Mouse (Mus musculus): ENCODE data around the gene Vpreb1.
"Not testable (repeated sequence)": the region's sequence is repeated elsewhere in the genome, so short reads cannot be mapped to it uniquely, and the experiment has no call there.

The Vpreb1 gene

DNA sequence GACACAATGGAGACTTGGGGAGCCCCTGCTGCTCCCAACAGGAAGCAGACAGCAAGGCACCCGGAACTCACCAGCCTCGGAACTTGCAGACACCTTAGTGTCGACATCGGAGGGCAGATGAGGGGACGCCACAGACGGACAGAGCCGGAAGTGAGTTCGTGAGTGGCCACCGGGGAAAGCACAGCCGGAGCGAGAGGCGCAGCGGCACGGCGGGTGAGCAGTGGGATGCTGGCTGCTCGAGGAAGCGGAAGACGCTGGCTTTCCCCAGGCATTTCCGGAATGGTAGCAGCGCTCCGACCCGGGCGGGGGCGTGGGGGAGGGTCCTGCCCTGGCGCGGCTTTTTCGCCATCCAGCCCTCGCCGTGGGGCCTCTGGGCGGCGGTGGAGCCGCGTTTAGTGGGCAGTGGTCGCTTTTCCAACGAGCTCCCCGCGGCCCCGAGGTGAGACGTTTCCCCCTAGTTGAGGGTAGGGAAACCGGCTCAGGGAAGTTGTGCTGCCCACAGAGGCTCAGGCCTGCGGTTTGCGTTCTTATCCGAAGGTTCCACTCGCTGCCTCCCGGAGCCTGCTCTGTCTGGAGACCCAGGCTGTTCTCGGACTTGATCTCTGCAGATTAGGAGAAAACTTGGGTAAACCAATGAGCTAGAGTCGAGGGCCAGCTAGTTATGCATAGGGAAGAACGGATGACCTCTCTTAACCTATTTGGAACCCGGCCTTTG, at the start of gene Vpreb1, which contains the start of gene Top3b:
TSS of gene Vpreb1 (minus strand) at position 227 of the 715 bp plus-strand sequence.
TSS of gene Top3b (plus strand) at position 120 of the 715 bp plus-strand sequence.
- peak; percentile 95 for DNase-seq (ENCODE audit: low read depth)

DNA sequence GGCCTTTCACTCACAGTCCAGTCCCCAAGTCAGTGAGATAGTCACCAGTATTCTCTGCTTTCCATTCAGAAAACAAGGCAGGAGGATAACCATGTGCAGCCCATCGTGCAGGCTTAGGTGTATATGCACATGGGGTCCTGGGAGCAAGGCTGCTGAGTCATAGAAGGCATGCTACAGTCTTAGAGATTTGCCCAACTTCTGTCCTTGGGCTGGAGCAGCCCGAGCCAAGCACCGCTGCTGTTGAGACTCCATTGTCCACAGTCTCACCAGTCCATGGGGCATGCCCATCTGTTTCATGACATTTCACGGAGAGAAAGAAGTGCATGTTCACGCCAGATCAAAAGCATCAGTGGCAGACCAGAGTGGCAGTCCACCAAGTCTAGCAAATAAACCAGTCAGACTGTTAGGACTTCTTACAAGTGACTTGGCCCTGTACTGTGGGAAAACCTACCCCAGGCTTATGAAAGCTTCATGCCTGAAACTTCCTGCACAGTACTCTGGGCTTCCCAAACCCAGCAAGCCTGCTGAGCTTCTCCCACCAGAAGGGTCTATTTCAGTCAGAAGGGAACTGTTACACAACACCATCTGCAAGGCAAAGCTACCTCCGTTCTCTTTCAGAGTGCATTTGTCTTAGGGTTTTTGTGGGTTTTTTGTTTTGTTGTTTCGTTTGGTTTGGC, 47.9 kb upstream of the Vpreb1 start:
- DNase-seq (ENCODE audit: low read depth), result no peak

DNA sequence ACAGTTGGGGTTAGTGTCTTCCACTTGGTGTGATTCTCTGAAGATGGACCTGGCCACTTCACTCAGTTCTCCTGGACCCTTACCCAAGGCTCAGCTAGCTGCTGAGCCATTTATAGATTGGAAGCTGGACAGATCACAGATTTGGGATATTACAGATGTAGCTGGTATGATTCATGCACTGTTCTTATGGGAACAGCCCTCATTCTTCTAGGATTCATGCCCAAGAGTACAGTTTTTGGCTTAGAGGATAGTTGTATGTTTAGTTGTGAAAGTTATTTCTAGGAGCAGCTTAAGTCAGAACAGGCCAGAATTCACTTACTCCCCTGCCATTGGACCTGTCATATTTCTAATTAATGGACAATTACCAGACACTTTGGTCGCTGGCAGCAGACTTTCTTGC, 42.8 kb upstream of the Vpreb1 start:
- DNase-seq (ENCODE audit: low read depth), result no peak

DNA sequence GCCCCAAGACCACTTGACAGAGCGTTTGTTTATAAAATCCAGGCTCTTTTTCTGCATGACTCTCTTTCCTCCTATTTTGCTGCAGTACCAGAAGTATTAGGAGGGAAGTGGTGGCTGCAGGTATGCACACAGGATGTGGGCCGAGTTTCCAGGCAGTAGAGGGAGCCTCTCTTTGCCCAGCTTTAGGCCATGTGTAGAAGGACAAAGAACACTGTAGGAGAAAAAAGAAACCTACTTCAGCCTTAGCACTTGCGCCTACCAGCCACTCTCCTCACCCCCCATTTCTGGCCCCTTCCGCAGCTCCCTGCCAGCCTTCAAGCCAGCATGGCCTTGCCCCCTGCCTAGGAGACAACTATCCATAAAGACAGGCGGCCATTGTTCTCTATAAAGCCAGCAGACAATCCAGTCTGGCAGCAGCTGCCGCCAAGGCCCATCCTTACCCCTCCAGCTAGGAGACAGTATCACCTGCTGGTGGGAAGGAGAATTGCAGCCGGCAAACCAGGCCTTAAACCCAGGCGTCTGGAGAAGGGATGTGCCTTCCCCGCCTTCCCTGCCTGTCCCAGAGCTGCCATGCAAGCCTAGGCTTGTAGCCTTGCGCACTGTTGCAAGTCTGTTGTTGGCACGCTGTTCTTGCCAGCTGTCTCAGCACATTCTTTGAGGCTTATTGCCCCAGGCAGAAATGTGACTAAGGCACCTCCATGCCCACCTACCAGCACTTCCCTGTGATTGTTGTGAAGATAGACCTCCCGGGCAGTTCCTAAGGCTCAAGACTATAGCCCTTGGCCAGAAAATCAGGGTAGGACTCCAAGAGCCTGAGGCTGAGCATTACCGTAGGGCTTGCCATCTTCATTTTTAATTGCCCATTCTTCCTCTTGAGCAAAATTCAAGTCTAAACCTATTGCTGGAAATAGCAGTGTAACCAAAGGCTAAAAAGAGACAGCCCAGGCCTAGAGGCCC, 41.3 kb upstream of the Vpreb1 start:
- DNase-seq (ENCODE audit: low read depth), result peak; percentile 79

DNA sequence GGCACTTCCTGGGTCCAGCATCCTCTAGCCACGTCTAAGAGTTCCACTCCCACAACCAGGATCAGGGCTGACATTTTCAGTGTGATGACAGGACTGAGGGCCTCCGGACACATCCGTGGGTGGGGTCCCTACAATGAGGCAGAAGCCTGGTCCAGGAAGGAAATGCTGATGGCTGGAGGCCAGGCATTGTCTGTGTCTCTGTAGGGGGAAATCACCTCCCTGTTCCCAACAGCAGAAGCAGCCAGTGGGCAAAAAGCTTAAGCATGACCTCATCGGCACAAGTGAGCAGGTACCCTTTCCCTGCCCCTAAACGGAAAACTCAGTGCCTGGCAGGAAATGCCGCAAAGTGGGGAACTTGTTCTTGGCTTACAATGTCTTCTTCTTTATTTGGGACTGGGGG, 37.2 kb upstream of the Vpreb1 start:
- no peak for DNase-seq (ENCODE audit: low read depth)

DNA sequence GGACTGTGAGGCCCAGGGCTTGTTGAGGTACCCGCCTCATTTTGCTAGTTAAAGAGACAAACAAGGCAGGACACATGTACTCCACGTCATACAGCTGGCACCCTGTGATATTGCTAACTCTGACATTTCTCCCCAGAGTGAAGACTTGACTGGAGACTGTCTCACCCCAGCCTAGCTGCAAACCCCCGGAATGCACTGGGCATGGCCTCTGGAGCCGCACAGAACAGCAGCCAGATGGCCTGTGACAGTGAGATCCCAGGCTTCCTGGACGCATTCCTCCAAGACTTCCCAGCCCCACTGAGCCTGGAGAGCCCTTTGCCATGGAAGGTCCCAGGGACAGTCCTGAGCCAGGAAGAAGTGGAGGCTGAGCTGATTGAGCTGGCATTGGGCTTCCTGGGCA, 32.5 kb upstream of the Vpreb1 start:
- DNase-seq (ENCODE audit: low read depth), result no peak

DNA sequence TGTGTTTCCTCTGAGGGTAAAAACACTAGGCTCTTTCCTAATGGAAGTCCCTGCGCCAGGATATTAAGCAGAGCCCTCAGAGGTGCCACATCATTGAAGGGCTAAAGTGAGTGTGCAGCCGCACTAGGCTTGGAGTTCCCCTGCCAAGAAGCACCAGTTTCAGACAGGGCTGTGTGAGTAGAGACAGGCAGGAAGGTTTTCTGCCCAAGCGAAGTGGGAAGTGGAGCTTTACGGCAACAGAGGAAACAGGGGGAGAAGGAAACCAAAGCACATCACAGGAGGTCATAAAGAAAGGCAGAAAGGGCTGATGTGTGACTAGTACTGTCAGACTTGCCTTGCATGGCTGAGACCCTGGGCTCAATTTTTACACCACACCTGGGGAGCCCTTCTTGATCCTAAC, 31.7 kb upstream of the Vpreb1 start:
- no peak for DNase-seq (ENCODE audit: low read depth)

DNA sequence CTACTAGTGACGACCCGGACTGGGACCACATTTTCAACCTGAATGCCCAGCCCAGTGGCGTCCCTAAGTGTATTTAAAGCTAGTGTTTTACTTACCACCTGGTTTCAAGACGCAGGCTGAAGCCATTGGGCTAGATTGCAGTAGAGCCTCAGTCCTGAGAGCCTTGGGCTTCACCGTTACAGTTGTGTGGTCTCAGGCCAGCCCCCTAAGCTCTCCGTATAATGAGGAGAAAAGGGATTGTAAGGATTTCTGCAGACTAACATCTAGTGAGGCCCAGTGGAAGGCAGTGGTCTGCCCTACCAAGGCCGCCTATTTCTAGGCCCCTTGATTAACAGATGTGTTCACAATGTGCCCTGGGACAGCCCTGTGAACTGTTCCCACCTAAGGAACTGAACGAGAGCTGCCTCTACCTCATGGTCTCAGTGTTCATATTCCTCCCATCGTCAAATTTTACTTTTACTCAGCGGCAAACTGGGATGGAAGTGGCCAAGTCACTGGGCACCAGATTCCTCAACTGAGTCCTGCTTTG, 26.5 kb upstream of the Vpreb1 start:
- DNase-seq (ENCODE audit: low read depth), result no peak

DNA sequence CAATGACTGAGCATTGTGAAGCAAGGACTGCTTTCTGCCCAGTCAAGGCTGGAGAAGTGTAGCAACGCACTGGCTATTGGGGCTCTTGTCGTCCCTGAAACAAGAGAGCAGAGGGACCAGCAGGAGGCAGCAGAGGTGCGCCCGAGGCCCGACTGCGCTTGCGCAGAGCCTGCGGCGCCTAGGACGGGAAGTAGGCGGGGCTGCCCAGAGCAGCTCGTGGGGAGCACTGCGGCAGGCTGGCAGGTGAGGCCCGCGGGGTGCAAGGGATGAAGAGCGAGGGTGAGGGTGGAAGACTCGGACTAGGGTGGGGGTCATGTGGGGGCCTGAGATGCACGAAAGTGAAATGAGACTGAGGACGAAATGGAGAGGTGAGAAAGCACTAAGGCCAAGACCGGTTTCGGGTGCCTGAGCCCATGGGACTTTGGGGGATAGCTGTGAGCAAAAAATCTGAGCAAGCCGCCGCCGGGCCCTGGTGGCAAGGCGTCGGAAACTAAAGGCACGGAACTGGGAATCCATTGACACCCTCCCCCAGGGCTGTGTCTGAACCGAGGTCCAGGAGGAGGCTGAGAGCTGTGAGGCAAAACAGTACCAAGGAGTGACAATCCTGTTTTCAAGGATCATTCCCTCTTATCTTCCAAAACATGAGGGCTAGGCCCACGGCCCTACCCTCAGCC, 25.9 kb upstream of the Vpreb1 start, which contains the start of gene Ppm1f:
TSS of gene Ppm1f (plus strand) at position 88 of the 674 bp plus-strand sequence.
- DNase-seq (ENCODE audit: low read depth), result peak; percentile 96

DNA sequence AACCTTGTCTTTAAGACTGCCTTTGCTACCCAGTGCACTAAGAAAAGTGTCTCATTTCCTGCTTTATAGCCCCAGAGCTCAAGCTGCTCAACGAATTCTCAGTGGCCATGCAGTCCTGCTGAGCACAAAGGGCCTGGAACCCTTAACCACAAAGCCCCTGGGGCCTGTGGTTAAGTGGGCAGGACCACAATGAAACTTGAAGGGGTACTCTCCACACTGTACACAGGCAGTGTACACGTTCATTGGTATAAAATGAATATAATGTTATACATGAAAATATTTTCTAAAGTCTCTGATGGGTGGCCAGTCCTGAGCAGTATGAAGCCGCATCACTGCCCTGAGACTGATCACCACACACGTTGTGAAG, 25.4 kb upstream of the Vpreb1 start:
- no peak for DNase-seq (ENCODE audit: low read depth)

DNA sequence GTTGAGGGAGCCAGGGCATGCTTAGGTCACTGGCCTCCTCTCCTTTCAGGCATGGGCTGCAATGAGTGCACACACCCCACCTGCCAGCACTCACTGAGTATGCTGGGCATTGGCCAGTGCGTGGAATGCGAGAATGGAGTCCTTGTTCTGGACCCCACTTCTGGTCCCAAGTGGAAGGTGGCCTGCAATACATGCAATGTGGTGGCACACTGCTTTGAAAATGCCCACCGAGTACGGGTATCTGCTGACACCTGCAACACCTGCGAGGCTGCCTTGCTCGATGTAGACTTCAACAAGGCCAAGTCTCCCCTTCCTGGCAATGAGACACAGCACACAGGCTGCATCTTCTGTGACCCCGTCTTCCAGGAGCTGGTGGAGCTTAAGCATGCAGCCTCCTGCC, 21.7 kb upstream of the Vpreb1 start:
- DNase-seq (ENCODE audit: low read depth), result no peak

DNA sequence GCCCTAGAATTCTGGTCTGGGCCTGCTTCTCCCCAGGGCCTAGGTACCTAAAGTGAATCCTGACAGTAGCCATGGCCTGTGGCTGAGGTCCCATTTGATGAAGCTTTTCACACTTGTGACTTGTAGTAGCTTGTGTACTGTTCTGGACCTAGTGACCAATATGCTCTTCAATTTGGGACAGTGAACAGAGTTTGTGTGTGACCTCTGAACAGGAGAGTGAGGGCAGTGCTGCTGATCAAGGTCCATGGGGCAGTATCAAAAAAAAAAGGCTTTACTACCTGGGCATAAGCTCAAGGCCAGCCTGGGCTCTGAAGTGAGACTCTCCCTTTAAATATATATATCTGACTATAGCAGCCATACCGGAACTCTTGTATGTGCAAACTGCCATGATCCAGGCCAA, 17.7 kb upstream of the Vpreb1 start:
- DNase-seq (ENCODE audit: low read depth), result no peak

DNA sequence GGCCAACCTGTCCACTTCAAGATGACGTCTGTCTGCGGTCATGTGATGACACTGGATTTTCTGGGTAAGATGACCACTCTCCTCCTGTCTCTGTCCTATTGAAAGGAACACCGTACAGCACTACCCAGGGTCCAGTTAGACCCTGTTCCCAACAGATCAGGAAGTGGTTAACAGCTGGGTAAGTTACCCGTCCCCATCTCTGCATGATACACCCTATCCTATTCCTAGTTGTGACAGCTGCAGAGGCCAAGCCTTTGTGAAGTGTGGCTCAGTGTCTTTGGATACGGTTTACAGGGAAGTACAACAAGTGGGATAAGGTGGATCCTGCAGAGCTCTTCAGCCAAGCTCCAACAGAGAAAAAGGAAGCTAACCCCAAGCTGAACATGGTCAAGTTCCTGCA, 8.4 kb upstream of the Vpreb1 start:
- no peak for DNase-seq (ENCODE audit: low read depth)

DNA sequence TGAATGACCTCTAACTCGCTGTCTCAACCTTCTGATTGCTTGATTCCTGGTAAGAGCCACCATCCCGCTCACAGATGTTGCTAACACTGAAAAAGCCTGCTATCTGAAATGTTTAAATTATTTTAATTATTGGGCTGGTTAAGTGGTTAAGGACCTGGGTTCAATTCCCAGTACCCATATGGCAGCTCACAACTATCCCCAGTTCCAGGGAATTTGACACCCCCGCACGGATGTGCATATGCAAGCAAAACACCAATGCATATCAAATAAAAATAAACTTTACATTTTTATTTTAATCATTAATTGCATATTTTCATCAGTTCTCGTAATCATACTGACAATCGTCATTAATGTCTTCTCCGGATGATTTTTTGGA, 414 bp downstream of the Vpreb1 start:
- no peak for DNase-seq (ENCODE audit: low read depth)

DNA sequence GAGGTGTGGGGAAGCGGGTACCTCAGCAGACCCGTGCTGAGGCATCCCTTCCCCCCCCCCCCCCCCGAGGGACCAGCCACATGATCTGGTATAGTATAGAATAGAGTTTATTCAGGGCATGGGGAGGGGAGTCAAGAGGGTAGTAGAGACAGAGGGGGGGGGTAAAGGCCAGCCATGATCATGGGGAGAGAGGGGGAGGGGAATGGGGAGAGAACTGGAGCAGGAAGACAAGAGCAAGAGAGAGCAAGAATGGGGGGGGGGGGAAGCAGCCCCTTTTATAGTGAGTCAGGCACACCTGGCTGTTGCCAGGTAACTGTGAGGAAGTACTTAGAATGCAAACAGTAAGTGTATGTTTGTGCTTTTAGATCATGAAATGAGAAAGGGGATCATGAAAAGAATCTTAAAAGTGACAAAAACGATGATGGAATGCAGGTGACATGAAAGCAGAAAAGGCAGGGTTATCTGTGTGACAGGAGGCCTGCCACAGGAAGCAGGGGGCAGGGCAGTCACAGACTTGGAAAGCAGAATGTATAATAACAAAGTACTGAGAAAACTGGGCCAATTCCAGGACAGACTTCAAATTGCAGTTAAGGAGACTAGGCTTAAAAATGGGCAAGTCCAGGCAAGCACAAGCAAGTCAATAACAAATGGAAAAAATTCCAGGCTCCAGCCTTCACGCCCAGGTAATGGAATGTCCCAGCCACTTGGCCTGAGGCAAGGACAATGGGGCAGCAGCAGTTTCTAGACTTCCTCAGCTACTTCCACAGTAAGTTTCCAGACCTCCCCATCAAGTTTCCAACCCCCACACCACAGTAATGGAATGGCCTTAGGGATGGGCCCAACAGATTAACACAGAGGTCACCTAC, 4.7 kb downstream of the Vpreb1 start:
- peak; percentile 20 for DNase-seq (ENCODE audit: low read depth)

DNA sequence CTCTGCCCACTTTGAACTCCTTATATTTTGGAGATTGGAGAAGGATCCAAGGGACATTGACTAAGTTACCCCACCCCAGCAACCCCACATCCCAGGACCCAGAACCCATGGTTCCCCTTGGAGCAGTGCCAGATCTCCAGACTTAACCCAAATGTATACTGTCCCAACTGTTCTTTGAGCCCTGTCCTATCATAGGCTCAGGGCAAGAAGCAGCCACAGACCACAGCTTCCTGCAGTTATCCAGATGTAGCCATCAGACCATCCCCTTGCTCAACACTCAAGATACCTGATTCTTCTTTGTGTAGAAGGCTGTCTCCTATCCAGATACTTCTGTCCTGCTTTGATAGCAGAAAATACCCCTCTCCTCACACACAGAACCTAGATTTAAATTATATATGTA, 5.4 kb downstream of the Vpreb1 start:
- DNase-seq (ENCODE audit: low read depth), result no peak

DNA sequence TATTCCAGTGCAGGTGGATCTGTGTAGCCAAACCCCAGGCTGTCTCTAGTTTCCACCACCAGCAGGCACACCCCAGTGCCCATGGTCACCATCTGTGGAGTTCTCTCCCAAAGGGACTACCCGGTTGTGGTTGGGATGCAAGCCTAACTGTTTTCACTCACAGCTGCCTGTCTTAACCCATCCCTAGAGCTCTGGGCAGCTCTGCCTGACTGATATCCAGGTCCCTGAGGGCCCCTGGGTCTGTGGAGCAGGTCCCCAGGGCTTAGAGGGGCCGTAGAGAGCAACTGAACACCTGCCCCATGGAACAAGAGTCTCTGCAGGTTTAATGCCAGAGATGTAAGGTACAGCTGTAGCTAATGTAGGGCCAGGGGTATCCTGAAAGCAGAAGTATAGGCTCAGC, 6.7 kb downstream of the Vpreb1 start, which contains the start of gene Igll1:
TSS of gene Igll1 (minus strand) at position 8 of the 400 bp plus-strand sequence.
- DNase-seq (ENCODE audit: low read depth), result no peak

DNA sequence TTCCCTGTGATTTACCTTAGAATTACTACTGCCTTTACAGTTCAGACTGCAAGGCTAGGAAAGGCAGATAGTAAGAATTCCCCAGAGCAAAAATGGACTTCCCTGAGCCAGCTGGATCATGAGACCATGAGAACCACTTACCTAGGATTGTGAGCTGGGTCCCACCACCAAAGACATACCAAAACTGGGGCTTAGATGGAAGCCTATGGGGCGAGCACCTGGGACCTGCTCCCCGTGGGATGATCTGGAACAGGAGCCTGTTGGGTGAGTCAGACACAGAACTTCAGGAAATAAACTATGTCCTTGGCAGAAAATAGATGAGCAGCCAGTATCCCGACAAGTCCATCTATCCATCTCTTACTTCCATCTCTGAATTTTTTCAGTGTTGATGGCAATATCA, 8.4 kb downstream of the Vpreb1 start:
- no peak for DNase-seq (ENCODE audit: low read depth)

DNA sequence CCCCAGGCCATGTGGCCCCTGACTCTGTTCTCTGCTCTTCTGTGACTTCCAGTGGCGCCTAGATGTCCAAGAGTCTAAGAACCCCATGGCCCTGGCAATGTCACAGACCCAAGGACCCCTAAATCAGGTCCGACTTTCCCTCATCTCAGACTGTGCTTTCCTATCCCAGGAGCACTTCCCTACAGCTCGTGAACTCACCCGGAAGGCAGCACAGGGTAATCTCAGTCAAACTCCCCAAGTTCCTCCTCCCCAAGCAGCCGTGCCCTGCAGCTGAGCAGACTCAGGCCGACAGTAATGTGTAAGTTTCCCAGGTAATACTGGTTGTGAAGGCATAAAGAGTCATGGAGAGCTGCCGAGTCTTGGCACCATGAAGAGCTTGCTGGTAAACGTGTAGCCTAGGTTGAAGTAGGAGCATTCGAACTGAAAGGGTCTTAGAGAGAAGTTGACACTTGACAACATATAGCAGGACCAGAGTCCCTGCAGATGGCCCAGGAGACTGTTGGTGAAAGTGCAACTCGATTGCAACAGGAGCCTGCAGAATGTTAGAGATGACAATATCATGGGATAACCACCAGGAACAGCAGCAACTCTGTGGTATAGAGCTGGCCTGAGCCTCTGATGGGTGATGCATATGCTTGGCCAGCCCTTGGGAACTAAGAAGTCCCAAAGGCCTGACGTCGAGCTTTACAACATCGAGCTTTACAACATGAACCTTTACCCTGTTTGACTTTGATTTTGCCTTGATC, 13.7 kb downstream of the Vpreb1 start:
- DNase-seq (ENCODE audit: low read depth), result no peak

DNA sequence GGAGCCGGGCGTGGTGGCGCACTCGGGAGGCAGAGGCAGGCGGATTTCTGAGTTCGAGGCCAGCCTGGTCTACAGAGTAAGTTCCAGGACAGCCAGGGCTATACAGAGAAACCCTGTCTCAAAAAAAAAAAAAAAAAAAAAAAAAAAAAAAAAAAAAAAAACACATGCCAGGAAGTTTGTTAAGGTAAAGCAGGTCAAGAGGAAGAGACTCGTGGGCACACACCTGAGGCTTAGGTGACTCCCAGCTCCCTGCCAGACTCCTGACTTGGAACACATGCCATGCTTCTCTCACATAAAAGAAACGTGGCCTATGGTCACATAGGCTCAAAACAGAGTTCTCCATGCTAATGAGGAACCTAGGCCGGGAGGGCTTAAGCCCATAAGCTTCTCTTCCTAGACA, 14.6 kb downstream of the Vpreb1 start:
- not testable (repeated sequence) for DNase-seq (ENCODE audit: low read depth)

All from induced T-regulatory cell, adult 2 months (primary cell).